Comparison of ENCODE assay signal across 19 mouse cellular contexts in genomic region chr7:121141274-121141673, GRCm38 (mm10). TPM values are rescaled to one million over a fixed set of nuclear protein-coding genes. Genes with fewer than 3 reads are reported as not detected.
DNase-seq lines count a peak whose midpoint lies in the region; ATAC-seq lines count a peak whose summit lies in the region.
"Had no signal": no experiment of that assay in that cellular context is flagged by ENCODE, and none has a peak within 500 bp of the region (broad histone marks: within the 10 kb centered on the region; RNA-seq: fewer than 3 reads in every experiment).

No protein-coding gene starts in this region.

- peak; percentile 55 for ATAC-seq in frontal cortex, adult (ENCODE audit: low TSS enrichment)
- ATAC-seq: activated CD4-positive, CD25-positive, alpha-beta regulatory T cell, adult 4 months; forebrain, embryonic 13.5 days; forebrain, embryonic 16.5 days had no signal

- intact Hi-C loops in left cerebral cortex, postnatal 25 days (cut with DNase I): no loop called here

- DNase-seq in frontal cortex, postnatal 10 days (ENCODE audit: low spot score in 2 of 2): no peak
- DNase-seq in left cerebral cortex, postnatal 25 days (ENCODE audit: low spot score in 2 of 2): peak; percentile 12 to 60
- no peak for DNase-seq in left cerebral cortex, adult 11 months (ENCODE audit: low spot score)
- DNase-seq in right cerebral cortex, adult 18-20 months: peak; percentile 5
- DNase-seq in right cerebral cortex, postnatal 4 days: no peak
- DNase-seq in brain, adult 2 months (ENCODE audit: low read depth, low spot score): peak; percentile 19
- DNase-seq in layer of hippocampus, postnatal 14 days (ENCODE audit: low spot score in 2 of 2): no peak
- DNase-seq: adrenal gland, adult 8-10 months; adrenal gland, postnatal 25 days; cerebellum, adult 18-20 months; cerebellum, adult 9-10 months; cerebellum, postnatal 14 days; gastrocnemius, adult 2 months; gastrocnemius, postnatal 14 days; heart, adult 11 months had no signal

RNA-seq across cellular contexts. Expression of gene Otoa, which starts 59.8 kb away (rescaled TPM):
- total RNA-seq in left cerebral cortex, postnatal 25 days (2021): under 1 TPM; 0.27 to 0.57 TPM
- 1 to 10 TPM; 1.2 to 2.8 TPM for total RNA-seq in layer of hippocampus, postnatal 14 days (2021)

Comparison
In these comparisons a context has a peak if more than half of its experiments do, and no peak if none do; other contexts are left out.
1. DNase-seq: peak in left cerebral cortex, postnatal 25 days (2 of 2), right cerebral cortex, adult 18-20 months (single experiment) and brain, adult 2 months (single experiment); none in frontal cortex, postnatal 10 days (0 of 2), left cerebral cortex, adult 11 months (single experiment), right cerebral cortex, postnatal 4 days (single experiment) and layer of hippocampus, postnatal 14 days (0 of 2).